Mouse (Mus musculus) testis, adult 2 months (tissue): ENCODE results near the gene Rem1.

Experiments
- CTCF ChIP-seq: fragments of 200-500 bp; IDR thresholded peaks from 2 replicates; pipeline ENCODE4 v1.5.1; 2012; ENCODE audit warnings: low read depth, mild to moderate bottlenecking, inconsistent platforms, low read length, moderate library complexity; ENCODE audit not compliant: control insufficient read depth, insufficient read depth, insufficient replicate concordance
- POLR2A ChIP-seq: fragments of 200-500 bp; IDR thresholded peaks from 2 replicates; pipeline ENCODE4 v1.6.1; 2012; ENCODE audit warnings: low read depth, mild to moderate bottlenecking, inconsistent platforms, low read length, moderate library complexity; ENCODE audit not compliant: control insufficient read depth

DNA sequence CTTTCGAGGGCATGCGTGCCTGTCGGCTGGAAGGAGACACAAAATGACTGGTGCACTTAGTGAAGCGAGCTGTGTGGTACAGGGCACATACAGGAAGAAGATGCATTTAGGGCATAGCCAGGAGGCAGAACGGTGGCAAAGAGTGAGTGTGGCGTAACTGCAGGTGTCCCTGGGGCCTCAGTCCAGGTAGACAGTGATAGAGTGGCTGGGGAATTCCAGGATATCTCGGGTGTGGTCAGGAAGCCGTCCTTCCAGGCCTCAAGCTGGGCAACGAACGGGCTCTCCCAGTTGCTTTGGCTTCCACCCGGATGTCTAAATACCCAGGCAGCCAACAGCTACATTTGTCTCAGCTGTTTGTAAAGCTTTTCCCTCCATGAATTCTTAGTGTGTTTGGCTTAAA, 47.4 kb downstream of the Rem1 start:
- TF ChIP-seq POLR2A (no peak), CTCF (no peak)
